Mouse (Mus musculus): Measurements from ENCODE around the gene Sox21. TPM values are rescaled to one million over a fixed set of nuclear protein-coding genes. Genes with fewer than 3 reads are reported as not detected.

Gene Sox21
- polyA plus RNA-seq, 1 experiment from 2014 or later: 6.9 TPM

Small RNAs within 50 kb of the gene (microRNA-seq; reads per million reads assigned to microRNA genes)
- not detected for gene Mir6241

Other genes with a start within 250 kb of the Sox21 start
- 0.68 and 0.75 TPM in 2 replicates for gene Dct, start 184.8 kb downstream of the Sox21 start, polyA plus RNA-seq (2014; fragmentation: Nextera tagmentation; extraction: Ambion mirVana)
- 14.4 and 19.8 TPM in 2 replicates for gene Tgds, start 104.3 kb downstream of the Sox21 start, polyA plus RNA-seq (2014; fragmentation: Nextera tagmentation; extraction: Ambion mirVana)
- gene Gpr180, start 99.9 kb downstream of the Sox21 start, polyA plus RNA-seq (2014; fragmentation: Nextera tagmentation; extraction: Ambion mirVana): 47.6 and 51.5 TPM in 2 replicates
- not detected in 2 replicates for gene Gm9376, start 29.9 kb upstream of the Sox21 start, polyA plus RNA-seq (2014; fragmentation: Nextera tagmentation; extraction: Ambion mirVana)